Mouse (Mus musculus) embryonic fibroblast, embryonic 13.5 days (primary cell): ENCODE data around the gene Dnm3.

Experiments
- CTCF ChIP-seq: IDR thresholded peaks from 2 replicates; pipeline ENCODE4 v1.5.1; 2011; ENCODE audit warnings: mild to moderate bottlenecking, control low read depth, low read length, moderate library complexity, borderline replicate concordance; ENCODE audit not compliant: insufficient read depth
- POLR2A ChIP-seq: IDR thresholded peaks from 2 replicates; pipeline ENCODE4 v1.6.1; 2011; ENCODE audit warnings: low read depth, mild to moderate bottlenecking, control low read depth, low read length, moderate library complexity

DNA sequence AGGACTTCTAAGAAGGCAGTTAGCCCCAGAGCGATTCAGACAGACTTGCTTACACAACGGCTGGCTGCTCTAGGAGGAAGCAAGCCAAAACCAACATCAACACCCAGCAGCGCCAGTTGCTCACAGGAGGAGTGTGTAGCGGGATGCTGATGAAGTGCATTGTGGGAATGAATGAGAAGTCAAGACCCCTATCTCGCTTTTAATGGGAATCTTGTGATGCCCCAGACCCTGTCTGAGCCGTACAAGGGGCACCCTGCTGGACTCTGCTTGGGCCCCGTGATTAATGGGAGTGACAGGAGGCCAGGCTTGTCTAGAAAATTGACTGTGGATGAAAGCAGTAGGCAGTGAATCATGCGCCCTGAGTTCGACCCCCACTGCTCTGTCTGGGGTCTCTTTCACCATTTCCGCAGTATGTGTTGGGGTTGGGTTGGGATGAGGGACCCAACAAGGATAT lies 439.8 kb downstream of the Dnm3 start:
- TF ChIP-seq POLR2A (peak; percentile 25; the same call in 1 of the 2 replicates), CTCF (no peak)
